Mouse (Mus musculus) small intestine, adult 2 months (tissue): Measurements from ENCODE around the gene Bag5.

Experiments used
- CTCF ChIP-seq: fragments of 200-500 bp; IDR thresholded peaks from 2 replicates; pipeline ENCODE4 v1.5.1; 2012; ENCODE audit warnings: low read depth, mild to moderate bottlenecking, control low read depth, inconsistent platforms, low read length, moderate library complexity, mixed read lengths; ENCODE audit not compliant: insufficient replicate concordance, insufficient read length; ENCODE audit errors: extremely low read depth
- POLR2A ChIP-seq: fragments of 200-500 bp; IDR thresholded peaks from 2 replicates; pipeline ENCODE4 v1.6.1; 2012; ENCODE audit warnings: low read depth, mild to moderate bottlenecking, control low read depth, inconsistent platforms, low read length, moderate library complexity

DNA sequence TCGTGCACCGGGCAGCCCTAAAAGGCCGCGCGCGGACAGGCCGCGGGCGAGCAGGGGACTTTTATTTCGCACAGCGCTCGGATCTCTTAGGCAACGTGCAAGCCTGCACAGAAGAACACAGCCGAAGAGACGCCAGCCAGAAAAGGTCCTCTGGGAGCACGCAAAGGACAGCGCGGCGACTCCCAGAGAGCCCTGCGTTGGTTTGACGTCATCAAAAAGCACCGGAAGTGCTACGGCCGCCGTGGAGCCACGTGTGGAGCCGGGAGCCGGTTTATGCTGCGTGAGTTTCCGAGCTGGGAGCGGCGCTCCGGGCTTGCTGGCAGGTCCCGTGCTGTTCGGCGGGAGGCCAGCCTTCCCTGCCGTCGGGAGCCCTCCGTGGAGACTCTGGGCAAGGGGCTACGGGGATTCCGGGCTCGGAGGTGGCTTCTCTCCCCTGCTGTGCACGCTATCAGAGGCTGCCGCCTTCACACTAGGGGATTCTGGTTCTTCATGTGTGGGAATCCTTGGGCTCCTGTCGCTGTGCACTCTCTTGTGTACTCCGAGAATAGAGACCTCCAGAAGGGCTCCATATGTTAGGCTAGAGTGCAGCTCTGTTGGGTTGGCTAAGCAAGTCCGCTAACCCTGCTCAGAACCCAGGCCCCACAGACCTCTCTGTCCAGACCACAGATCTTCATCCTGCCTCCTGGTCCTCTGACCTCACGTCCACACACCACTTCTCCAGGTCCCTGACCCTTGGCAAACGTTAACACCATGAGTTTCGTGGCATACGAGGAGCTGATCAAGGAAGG, 35.0 kb downstream of the Bag5 start, which contains the start of gene Trmt61a:
- TF ChIP-seq CTCF = no peak
- TF ChIP-seq POLR2A = peak; percentile 67; the same call in 1 of the 2 replicates
